Mouse (Mus musculus) myocyte (in vitro differentiated cells): Measurements from ENCODE around the gene Myo18a.

Source experiments
- CEBPB ChIP-seq: IDR thresholded peaks from 2 replicates; pipeline ENCODE4 v1.6.1; 2011; ENCODE audit warnings: mild to moderate bottlenecking, moderate library complexity; ENCODE audit not compliant: poor library complexity, insufficient read depth, severe bottlenecking
- E2F4 ChIP-seq: IDR thresholded peaks from one replicate; pipeline ENCODE4 v1.6.1; 2011; ENCODE audit warnings: mild to moderate bottlenecking, control low read depth, moderate library complexity; ENCODE audit not compliant: insufficient read depth
- MAX ChIP-seq: IDR thresholded peaks from one replicate; pipeline ENCODE4 v1.6.1; 2011; ENCODE audit warnings: low read depth, mild to moderate bottlenecking, control low read depth
- MYOG ChIP-seq, 3 experiments: IDR thresholded peaks; one replicate each; pipeline ENCODE4 v1.6.1; 2011; ENCODE audit warnings: control low read depth in 2 of 3, low read depth in 2 of 3, mild to moderate bottlenecking in 2 of 3; ENCODE audit not compliant: insufficient read length in 2 of 3, control insufficient read depth in 1 of 3, insufficient read depth in 1 of 3
- POLR2A ChIP-seq: IDR thresholded peaks from one replicate; pipeline ENCODE4 v1.6.1; 2011; ENCODE audit warnings: low read depth, mild to moderate bottlenecking, control low read depth, moderate library complexity; ENCODE audit not compliant: insufficient read length
- POLR2AphosphoS2 ChIP-seq: IDR thresholded peaks from one replicate; pipeline ENCODE4 v1.6.1; 2011; ENCODE audit warnings: low read depth, control low read depth; ENCODE audit not compliant: insufficient read length
- REST ChIP-seq: IDR thresholded peaks from one replicate; pipeline ENCODE4 v1.6.1; 2011; ENCODE audit warnings: mild to moderate bottlenecking, control low read depth, moderate library complexity; ENCODE audit not compliant: insufficient read depth, insufficient read length
- SRF ChIP-seq: IDR thresholded peaks from one replicate; pipeline ENCODE4 v1.6.1; 2011; ENCODE audit warnings: low read depth; ENCODE audit not compliant: control insufficient read depth, insufficient read length
- TCF12 ChIP-seq: IDR thresholded peaks from one replicate; pipeline ENCODE4 v1.6.1; 2011; ENCODE audit warnings: mild to moderate bottlenecking, control low read depth; ENCODE audit not compliant: poor library complexity, insufficient read depth, severe bottlenecking
- USF1 ChIP-seq: IDR thresholded peaks from one replicate; pipeline ENCODE4 v1.6.1; 2011; ENCODE audit warnings: low read depth, mild to moderate bottlenecking, control low read depth, moderate library complexity

DNA sequence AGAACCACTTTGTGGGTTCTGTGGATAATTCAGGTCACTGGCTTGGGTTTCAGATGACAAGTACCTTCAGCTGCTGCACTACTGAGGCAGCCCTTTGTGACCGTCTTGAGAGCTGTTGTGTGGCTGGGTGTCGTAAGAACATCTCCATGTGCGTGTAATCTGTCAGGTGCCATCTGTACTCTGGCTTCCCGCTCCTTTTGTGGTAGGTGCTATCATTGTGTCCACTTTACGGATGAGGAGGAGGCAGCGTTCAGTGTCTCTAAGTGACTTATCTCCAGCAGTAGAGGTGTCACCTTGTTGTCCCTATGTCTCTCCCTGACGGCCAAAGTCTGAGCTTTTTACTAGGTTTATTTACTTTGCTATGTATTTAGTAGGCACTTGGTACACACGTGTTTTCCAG is 7.3 kb downstream of the Myo18a start:
- TF ChIP-seq POLR2A (no peak), MAX (no peak), TCF12 (no peak), POLR2AphosphoS2 (no peak), CEBPB (no peak), SRF (no peak), USF1 (no peak), MYOG (IDR thresholded peaks at IDR 0.05; ENCODE audit: control insufficient read depth in 1 of 3, insufficient read depth in 1 of 3, insufficient read length in 2 of 3, low read depth in 2 of 3) (peak in 1 of 3 experiments; percentile 17), E2F4 (no peak), REST (no peak)
